Mouse (Mus musculus): Measurements from ENCODE around the gene Smc1b.

DNA sequence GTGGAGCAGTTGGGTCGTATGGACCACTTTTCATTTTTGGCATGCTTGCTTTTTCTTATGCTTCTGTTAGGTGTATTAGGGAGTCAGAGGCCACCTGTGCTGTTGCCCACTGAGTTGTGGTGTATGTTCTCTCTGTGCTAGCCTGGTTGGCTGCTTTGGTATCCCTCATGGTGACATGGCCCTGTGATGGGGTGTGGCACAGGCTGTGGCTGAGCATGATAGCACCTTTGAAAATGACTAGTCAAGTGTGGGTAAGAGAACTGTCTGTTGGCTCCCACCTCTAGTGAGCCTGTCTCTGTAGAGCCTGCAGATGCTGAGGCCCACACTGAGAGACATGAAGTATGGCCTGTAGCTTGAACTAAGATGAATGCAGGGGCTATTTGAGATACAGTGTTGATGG, 82.0 kb downstream of the Smc1b start:
- TF ChIP-seq EP300 (IDR thresholded peaks at IDR 0.05) (no peak), CTCF (IDR thresholded peaks at IDR 0.05) (no peak)
